ENCODE assay signal across 10 mouse cellular contexts in genomic region chr13:20472891-20473539, GRCm38 (mm10).
A peak's percentile ranks its signal among the peaks of the same experiment; 100 is the strongest.
DNase-seq lines count a peak whose midpoint lies in the region; ATAC-seq and TF ChIP-seq lines count a peak whose summit lies in the region.
"Had no signal": no experiment of that assay in that cellular context is flagged by ENCODE, and none has a peak within 500 bp of the region (broad histone marks: within the 10 kb centered on the region; RNA-seq: fewer than 3 reads in every experiment).

No protein-coding gene starts in this region.

- no peak for TF ChIP-seq EP300 in lung, postnatal 0 days (IDR thresholded peaks at IDR 0.05)

- DNase-seq in MN1 (ENCODE audit: low spot score) = peak; percentile 41
- DNase-seq in cerebellum, postnatal 14 days = peak; percentile 72 to 82
- no peak for DNase-seq in spleen, postnatal 36 days (ENCODE audit: low spot score in 2 of 2)
- no peak for DNase-seq in lung, postnatal 0 days (ENCODE audit: low spot score)
- DNase-seq in thymus, postnatal 0 days (ENCODE audit: low spot score) = no peak
- no peak for DNase-seq in urinary bladder, postnatal 25 days (ENCODE audit: low spot score)

- peak overlapping the region; percentile 54 for H3K4me3 ChIP-seq in hindbrain, embryonic 13.5 days
- peak overlapping the region; percentile 44 for H3K4me3 ChIP-seq in midbrain, embryonic 12.5 days
- no peak overlapping the region for H3K4me3 ChIP-seq in lung, postnatal 0 days (ENCODE audit: low read depth, low read length)
- H3K4me3 ChIP-seq: limb, embryonic 15.5 days; myocyte had no signal

- peak overlapping the region; percentile 78 for H3K9ac ChIP-seq in hindbrain, embryonic 13.5 days
- H3K9ac ChIP-seq in midbrain, embryonic 12.5 days (replicated peaks) = peak overlapping the region; percentile 59
- H3K9ac ChIP-seq in lung, postnatal 0 days (replicated peaks; ENCODE audit: low read depth) = no peak overlapping the region
- H3K9ac ChIP-seq: limb, embryonic 15.5 days had no signal

- peaks cover 56% of the 10 kb centered on the region for H3K4me1 ChIP-seq in hindbrain, embryonic 13.5 days (replicated peaks)
- peaks cover 36% of the 10 kb centered on the region for H3K4me1 ChIP-seq in midbrain, embryonic 12.5 days
- no peaks in the 10 kb centered on the region for H3K4me1 ChIP-seq in lung, postnatal 0 days (ENCODE audit: insufficient read depth, low read depth, low read length)
- H3K4me1 ChIP-seq: limb, embryonic 15.5 days had no signal

- H3K27ac ChIP-seq in hindbrain, embryonic 13.5 days = peak overlapping the region; percentile 94
- peak overlapping the region; percentile 86 for H3K27ac ChIP-seq in midbrain, embryonic 12.5 days (replicated peaks)
- H3K27ac ChIP-seq in lung, postnatal 0 days (ENCODE audit: low read length) = no peak overlapping the region
- H3K27ac ChIP-seq: limb, embryonic 15.5 days had no signal

- no peak for TF ChIP-seq CTCF in lung, postnatal 0 days (IDR thresholded peaks at IDR 0.05)

- no peaks in the 10 kb centered on the region for H3K27me3 ChIP-seq in hindbrain, embryonic 13.5 days
- no peaks in the 10 kb centered on the region; the same call in 1 of the 2 replicates for H3K27me3 ChIP-seq in midbrain, embryonic 12.5 days
- H3K27me3 ChIP-seq in lung, postnatal 0 days (replicated peaks; ENCODE audit: insufficient read depth, low read length) = no peaks in the 10 kb centered on the region
- H3K27me3 ChIP-seq: limb, embryonic 15.5 days had no signal

- H3K36me3 ChIP-seq in hindbrain, embryonic 13.5 days = no peaks in the 10 kb centered on the region
- H3K36me3 ChIP-seq in midbrain, embryonic 12.5 days = no peaks in the 10 kb centered on the region
- H3K36me3 ChIP-seq in lung, postnatal 0 days (ENCODE audit: insufficient read depth, low read length) = no peaks in the 10 kb centered on the region
- H3K36me3 ChIP-seq: limb, embryonic 15.5 days had no signal

- no peaks in the 10 kb centered on the region for H3K9me3 ChIP-seq in hindbrain, embryonic 13.5 days
- no peaks in the 10 kb centered on the region for H3K9me3 ChIP-seq in midbrain, embryonic 12.5 days
- no peaks in the 10 kb centered on the region for H3K9me3 ChIP-seq in lung, postnatal 0 days (ENCODE audit: low read length)
- H3K9me3 ChIP-seq: limb, embryonic 15.5 days had no signal

- WGBS in hindbrain, embryonic 13.5 days = 40% methylated on average over 15 of the region's 15 CpGs
- 33% methylated on average over 15 of the region's 15 CpGs for WGBS in midbrain, embryonic 12.5 days
- WGBS in lung, postnatal 0 days = 85% methylated on average over 15 of the region's 15 CpGs

- H3K4me2 ChIP-seq in hindbrain, embryonic 13.5 days = peak overlapping the region; percentile 63
- H3K4me2 ChIP-seq in midbrain, embryonic 12.5 days (replicated peaks) = peak overlapping the region; percentile 53
- no peak overlapping the region for H3K4me2 ChIP-seq in lung, postnatal 0 days (replicated peaks; ENCODE audit: low read depth, low read length)

- ATAC-seq in hindbrain, embryonic 13.5 days (ENCODE audit: low FRiP score) = peak; percentile 86
- peak; percentile 77 for ATAC-seq in midbrain, embryonic 12.5 days (ENCODE audit: low FRiP score, low read depth)
- ATAC-seq in lung, postnatal 0 days = no peak

Comparison
In these comparisons a context has a peak if more than half of its experiments do, and no peak if none do; other contexts are left out.
1. DNase-seq: peak in MN1 (single experiment) and cerebellum, postnatal 14 days (2 of 2); none in spleen, postnatal 36 days (0 of 2), lung, postnatal 0 days (single experiment), thymus, postnatal 0 days (single experiment) and urinary bladder, postnatal 25 days (single experiment).